Mouse (Mus musculus): ENCODE data around the gene Unc5b.

DNA sequence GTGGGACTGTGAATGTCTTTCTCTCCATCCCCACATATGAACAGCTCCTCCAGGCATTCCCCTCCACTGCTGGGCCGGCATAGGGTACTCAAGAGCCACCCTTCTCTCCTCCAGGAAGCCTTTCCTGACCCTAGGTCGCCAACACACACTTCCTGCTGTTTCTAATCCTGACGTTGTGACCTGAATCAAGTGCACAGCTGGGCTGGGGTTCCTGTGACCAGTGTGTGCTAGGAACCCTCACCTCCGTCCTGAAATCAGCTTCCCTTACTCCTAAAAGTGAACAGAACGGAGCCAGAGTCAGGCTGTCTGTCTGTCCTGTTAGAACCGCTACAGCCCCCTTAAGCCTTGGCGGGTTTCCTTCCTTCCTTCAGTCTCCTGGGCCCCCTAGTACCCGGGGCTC, 7.6 kb downstream of the Unc5b start:
- TF ChIP-seq CTCF (IDR thresholded peaks at IDR 0.05) (no peak), EP300 (IDR thresholded peaks at IDR 0.05) (no peak)

All from lung, postnatal 0 days (tissue).